Mouse (Mus musculus) left cerebral cortex, postnatal 36 days (tissue): ENCODE results near the gene Nprl2. TPM values are rescaled to one million over a fixed set of nuclear protein-coding genes. Genes with fewer than 3 reads are reported as not detected.
"Not testable (repeated sequence)": the region's sequence is repeated elsewhere in the genome, so short reads cannot be mapped to it uniquely, and the experiment has no call there.

Experiments
- DNase-seq, 2 experiments: peaks; one replicate each; pipeline ENCODE4 v3.0.0; 2021 to 2022; ENCODE audit warnings: low spot score in 2 of 2, mixed read lengths in 1 of 2
- intact Hi-C: fragments of 180-260 bp; cut with DNase I; formaldehyde crosslinking; loops from one replicate; pipeline ENCODE4 v1.15.1; 2025
- total RNA-seq, 2 experiments: library from RNA; stranded (reverse); gene quantifications; 2 replicates each; pipeline ENCODE4 v1.2.3; 2021

Nprl2 gene
- total RNA-seq, 2 experiments from 2014 or later: 38.9 to 46.2 TPM

GRCm38 (mm10) chr9:107571534-107572326 lies 29.7 kb downstream of the Nprl2 start:
- intact Hi-C loops: no loop called here
- DNase-seq: no peak

GRCm38 (mm10) chr9:107572327-107572662 lies 30.3 kb downstream of the Nprl2 start:
- no peak for DNase-seq
- intact Hi-C loops: no loop called here

- DNase-seq, intact Hi-C loops: not testable (repeated sequence)
Measured at GRCm38 (mm10) chr9:107573774-107574173, 31.7 kb downstream of the Nprl2 start.

GRCm38 (mm10) chr9:107575579-107576356 lies 33.7 kb downstream of the Nprl2 start:
- intact Hi-C loops: no loop called here
- DNase-seq: no peak

GRCm38 (mm10) chr9:107576357-107577107 lies 34.5 kb downstream of the Nprl2 start, which contains the start of gene Hyal1:
Hyal1 (plus strand) TSS chr9:107576927.
- no peak for DNase-seq

GRCm38 (mm10) chr9:107577871-107578270 lies 35.8 kb downstream of the Nprl2 start:
- intact Hi-C loops: no loop called here
- DNase-seq: no peak

More at GRCm38 (mm10) chr9:107576357-107577107, 34.5 kb downstream of the Nprl2 start, which contains the start of gene Hyal1:
- intact Hi-C loops: no loop called here

- DNase-seq: no peak
- intact Hi-C loops: no loop called here
Measured at GRCm38 (mm10) chr9:107578587-107578986, 36.6 kb downstream of the Nprl2 start, which contains the start of gene Naa80. Naa80 (plus strand) TSS chr9:107578887.

- no peak for DNase-seq
- intact Hi-C loops: no loop called here
Measured at GRCm38 (mm10) chr9:107579023-107579900, 37.2 kb downstream of the Nprl2 start.

GRCm38 (mm10) chr9:107580501-107581317 lies 38.7 kb downstream of the Nprl2 start, which contains the start of gene Hyal3:
Hyal3 (plus strand) TSS chr9:107580818.
- intact Hi-C loops: no loop called here
- DNase-seq: peak; percentile 88 to 89

- intact Hi-C loops: no loop called here
- no peak for DNase-seq
Measured at GRCm38 (mm10) chr9:107581584-107581983, 39.6 kb downstream of the Nprl2 start.

- intact Hi-C loops: no loop called here
- no peak for DNase-seq
Measured at GRCm38 (mm10) chr9:107582509-107583062, 40.6 kb downstream of the Nprl2 start.

GRCm38 (mm10) chr9:107583174-107583573 lies 41.1 kb downstream of the Nprl2 start:
- intact Hi-C loops: no loop called here
- DNase-seq: no peak

- intact Hi-C loops: no loop called here
- DNase-seq: no peak
Measured at GRCm38 (mm10) chr9:107586504-107586903, 44.5 kb downstream of the Nprl2 start.

GRCm38 (mm10) chr9:107586974-107587832 lies 45.2 kb downstream of the Nprl2 start, which contains the start of gene Ifrd2:
Ifrd2 (plus strand) TSS chr9:107587642.
- intact Hi-C loops: no loop called here
- peak; percentile 97 to 98 for DNase-seq

GRCm38 (mm10) chr9:107587833-107588639 lies 46.0 kb downstream of the Nprl2 start:
- no peak for DNase-seq
- intact Hi-C loops: no loop called here
